Mouse (Mus musculus): ENCODE results near the gene Ndufs2.

Ndufs2 gene

DNA sequence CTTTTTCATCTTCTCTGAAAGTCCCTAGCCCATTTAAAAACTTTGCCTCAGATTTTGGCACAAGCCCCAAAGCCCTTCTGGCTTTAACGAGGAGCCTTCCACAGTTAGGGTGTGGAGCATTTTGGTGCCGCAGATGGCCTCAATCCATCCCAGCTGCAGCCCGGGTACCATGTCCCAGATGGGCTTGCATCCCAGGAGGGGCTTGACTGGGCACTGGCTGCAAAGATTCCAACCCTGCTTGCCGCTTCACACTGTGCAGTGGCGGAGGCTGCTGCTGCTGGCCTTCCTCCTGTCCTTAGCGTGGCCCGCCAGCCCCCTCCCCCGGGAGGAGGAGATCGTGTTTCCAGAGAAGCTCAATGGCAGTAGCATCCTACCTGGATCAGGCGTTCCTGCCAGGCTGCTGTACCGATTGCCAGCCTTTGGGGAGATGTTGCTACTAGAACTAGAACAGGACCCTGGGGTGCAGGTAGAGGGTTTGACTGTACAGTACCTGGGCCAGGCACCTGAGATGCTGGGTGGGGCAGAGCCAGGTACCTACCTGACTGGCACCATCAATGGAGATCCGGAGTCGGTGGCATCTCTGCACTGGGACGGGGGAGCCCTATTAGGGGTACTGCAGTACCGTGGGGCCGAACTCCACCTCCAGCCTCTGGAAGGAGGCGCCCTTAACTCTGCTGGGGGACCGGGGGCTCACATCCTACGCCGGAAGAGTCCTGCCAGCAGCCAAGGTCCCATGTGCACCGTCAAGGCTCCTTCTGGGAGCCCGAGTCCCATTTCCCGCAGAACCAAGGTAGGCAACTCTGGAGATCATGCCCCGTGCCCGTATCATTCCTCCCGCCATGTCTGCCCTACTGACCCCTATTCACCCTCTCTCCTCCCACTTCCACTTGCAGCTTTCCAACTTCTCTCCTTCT, at the start of gene Ndufs2:
Gene Ndufs2 (minus strand): TSS at position 709 of the 914 bp plus-strand sequence.
- DNase-seq (ENCODE audit: low spot score), result no peak

DNA sequence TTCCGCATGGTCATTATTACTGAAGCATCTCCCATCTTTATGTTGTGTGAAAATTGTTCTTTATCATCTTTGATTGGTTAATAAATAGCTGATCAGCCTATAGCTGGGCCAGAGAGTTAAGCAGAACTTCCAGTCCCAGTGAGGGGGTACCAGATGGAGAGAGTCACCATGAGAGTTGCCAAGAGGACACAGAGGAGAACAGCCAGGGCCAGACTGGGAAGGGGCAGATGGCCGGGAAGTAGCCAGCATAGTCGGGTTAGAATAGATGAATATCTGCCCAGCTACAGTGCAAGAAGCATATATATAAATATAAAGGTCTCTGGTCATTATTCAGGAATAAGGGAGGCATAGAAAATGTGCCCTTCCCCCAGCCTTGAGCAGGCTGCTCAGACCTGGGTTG, 47.0 kb upstream of the Ndufs2 start:
- DNase-seq (ENCODE audit: low spot score), result no peak

DNA sequence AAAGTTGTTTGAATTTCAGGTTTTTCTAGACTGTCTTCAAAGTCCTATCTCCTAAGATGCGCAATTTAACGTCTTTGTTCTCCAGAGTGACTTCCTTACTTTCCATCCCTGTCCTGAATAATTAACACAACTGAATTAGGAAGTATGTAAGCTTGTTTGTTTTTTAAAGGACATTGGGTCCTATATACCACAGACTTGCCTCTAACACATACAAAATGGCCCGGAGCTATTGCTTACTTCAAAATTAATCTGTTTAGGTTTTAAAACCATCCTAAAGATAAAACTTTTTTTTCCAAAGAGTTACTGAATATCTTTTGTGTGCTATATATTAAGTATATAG, 43.8 kb upstream of the Ndufs2 start:
- no peak for DNase-seq (ENCODE audit: low spot score)

DNA sequence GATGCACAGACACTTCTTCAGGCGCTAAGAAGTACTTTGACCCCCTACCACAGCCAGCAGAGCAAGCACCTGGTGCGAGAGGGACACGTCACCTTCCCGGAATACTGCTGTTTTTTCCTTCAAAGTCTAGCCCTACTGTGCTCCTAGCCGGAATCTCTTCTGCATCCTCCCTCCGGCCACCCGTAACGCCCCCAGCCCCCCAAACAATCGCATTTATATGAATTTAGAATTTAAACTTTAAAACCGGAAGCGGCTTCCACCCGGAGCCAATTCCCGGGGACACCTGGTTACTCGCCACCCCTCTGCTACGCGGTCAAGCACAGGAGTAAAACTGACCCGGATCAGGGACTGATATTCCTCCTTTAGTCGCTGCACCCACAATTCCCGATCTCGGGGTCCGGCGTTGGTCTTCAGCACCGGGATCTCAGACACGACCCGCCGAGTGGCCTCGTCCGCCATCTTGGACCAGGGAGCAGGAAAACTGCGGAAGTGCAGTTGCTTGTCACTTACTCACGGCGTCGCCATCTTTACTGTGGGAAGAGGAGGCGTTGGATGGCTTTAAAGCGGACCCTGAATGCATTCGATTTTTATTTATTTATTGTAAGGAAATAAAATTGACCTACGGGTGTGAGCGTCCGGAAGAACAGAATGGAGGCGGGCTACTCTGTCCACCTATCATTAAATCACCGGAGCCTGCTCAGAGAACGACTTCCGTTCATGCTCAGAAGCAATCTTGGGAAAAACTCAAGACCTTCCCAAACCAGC, 43.3 kb upstream of the Ndufs2 start, which contains the start of gene Ufc1:
Gene Ufc1 (minus strand): TSS at position 727 of the 765 bp plus-strand sequence.
- DNase-seq (ENCODE audit: low spot score), result peak; percentile 74

DNA sequence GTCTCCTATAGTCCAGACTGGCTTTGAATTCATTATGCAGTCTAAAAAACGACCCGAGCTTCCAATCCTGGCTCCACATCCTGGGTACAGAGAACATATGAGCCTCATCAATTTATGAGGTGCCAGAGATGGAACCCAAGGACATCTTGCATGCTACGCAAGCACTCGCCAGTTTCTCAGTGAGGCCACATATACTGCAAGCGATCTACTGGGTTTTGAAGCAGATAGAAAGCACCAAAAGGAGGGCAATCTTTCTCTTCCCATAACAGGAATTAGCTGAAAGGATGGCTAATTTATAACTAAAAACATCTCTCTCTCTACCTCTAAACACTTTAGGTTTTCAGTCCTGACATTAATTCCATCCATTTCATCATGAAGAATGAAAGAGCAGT, 42.7 kb upstream of the Ndufs2 start:
- DNase-seq (ENCODE audit: low spot score), result no peak

DNA sequence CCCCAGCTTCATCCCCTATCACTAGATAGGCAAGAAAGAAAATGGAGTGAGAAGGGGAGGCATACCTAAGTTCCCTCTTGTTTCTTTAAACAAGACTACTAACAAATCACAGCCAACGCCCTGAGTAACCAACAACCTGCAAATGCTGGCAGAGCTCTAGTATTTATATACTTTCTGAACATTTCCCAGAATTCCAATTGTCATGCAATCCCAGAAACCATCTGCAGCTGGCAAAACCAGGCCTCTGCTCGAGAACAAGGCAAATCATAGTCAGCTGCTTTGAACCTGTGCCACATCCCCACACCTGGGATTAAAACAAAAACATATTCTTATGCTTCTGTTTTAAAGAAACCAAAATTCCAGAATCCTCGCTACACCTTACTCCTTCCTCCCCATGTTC, 42.2 kb upstream of the Ndufs2 start:
- DNase-seq (ENCODE audit: low spot score), result no peak

DNA sequence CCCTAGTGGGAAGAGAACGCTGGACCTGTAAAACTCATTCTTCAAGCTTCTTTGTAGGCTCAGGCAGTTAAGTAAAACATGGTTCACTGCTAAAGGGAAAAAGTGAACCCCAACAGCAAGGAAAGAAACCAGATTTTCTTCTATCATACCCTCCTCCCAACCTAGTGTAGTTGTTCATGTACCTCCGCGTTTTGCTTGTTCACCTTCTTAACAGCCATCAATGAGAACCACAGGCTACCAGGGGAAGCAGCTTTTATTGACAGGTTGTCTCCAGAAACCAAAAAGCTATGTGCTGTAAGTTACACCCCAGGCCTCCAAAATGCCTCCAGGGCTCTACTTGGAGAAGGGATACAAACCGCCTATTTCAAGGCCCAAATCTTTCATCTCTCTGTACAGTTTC, 37.1 kb upstream of the Ndufs2 start:
- no peak for DNase-seq (ENCODE audit: low spot score)

DNA sequence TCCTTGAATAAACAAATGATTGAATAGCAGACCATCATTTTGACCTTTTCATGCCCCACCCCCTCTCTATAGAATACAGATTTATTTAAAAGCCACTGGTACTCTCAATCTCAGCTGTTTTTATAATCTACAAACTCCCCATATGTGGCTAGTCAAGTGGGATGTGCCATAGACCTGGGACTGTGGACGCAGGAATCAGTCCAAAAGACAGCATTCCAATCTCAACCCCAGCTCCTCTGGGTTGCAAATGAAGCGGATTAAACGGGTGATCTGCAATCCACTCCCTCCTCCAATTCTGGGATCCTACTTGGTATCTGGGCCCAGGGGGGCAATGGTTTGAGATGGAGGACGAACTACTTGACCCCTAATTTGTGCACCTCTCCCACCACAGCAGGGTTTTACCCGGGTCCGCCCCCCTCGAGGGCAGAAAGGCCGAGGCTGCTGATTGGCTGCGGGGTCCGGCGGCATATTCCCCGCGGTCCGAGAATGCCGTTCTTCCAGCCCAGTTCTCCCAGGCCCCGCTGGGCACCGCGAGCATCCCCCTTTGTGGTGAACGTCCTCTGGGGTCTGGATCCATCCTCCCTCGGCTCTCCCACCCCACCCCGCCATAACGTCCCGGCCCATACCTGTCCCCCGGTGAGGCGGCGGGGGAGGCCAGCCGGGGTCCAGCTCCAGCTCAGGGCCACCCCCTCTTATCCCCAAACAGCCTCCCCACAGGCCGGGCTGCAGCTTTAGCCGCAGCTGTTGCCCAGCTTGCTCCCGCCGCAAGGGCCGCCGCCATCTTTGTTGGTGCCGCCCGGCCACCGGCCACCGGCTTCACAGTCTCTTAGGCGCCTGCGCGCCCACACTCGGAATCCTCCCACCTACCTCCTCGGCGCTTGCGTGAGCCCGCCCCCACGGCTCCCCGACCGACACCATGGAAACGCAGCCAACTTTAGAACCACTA, 36.2 kb upstream of the Ndufs2 start, which contains the start of gene Usp21:
Gene Usp21 (minus strand): TSS at position 856 of the 946 bp plus-strand sequence.
- DNase-seq (ENCODE audit: low spot score), result peak; percentile 91

DNA sequence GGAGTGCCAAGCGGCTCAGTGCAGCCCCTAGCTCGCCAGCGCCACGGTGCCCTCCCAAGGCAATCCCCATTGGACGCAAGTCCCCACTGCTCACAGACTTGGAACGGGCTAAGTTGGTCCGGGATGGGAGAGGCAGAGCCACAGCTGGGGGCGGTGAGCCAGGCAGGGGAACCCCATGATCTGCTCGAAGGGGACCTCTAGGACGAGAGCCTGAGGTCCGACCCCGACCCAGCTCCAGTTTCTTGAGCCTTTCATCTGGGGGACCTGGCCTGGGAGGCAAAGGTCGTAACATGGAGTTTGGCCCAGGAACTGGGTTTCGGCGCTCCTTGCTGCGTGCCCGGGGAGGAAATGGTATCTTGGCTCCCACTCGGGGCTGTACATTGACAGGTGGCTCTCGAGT, 35.3 kb upstream of the Ndufs2 start:
- DNase-seq (ENCODE audit: low spot score), result no peak

DNA sequence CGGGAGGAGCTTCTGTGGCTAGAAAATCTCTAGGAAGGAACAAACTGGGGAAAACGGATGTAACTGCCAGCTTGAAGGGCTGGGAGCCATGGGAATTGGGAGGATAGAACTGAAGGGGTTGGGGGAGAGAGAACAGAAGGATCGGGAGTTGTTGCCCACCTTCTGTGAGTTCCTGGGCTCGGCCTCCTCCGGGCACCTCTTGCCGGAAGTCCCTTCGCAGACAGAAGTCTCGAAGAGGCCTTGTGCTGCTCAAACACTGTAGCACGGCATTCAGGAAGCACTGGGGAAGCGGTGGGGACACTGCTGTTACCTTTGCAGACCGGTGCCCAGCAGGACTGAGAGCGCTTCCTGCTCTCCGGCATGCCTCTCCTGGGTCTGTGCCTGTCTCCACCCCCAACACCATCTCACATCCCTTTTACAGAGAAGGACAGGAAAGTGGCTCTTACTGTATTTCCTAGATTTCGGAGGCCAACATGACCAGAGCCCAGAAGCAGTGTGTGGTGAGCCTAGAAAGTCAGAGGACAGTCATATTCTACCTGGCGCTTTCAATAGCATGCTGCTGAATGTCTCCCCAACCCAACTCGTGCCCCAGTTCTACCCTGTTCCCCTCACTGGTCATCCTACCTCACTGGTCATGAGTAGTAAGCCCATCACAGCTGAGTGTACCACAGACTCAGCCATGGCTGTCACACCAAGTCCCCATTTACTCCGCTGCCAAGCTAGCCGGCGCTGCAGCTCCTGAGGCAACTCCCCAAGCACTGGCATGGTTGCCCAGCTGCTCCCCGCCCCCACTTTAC, 34.1 kb upstream of the Ndufs2 start:
- DNase-seq (ENCODE audit: low spot score), result no peak

DNA sequence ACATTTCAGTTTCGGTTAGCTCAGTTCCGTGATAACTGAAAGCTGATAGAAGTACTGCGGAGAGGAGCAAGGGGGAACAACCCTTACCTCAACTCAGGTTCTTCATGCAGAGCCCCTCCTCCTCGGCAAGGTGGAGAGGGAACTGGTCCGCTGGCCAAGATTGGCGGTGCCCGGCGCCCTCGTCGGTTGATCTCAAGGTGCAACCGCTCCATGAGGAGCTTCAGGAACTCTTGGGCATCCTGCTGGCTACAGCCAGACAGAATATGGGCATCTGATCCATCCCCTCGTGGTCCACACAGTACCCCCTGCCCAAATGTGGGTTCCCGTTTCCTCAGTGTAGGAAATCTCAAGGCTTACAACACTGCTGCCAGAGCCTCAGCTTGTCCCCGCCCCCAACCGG, 33.3 kb upstream of the Ndufs2 start:
- DNase-seq (ENCODE audit: low spot score), result no peak

- no peak for DNase-seq (ENCODE audit: low spot score)
These were observed 32.3 kb upstream of the Ndufs2 start for GRCm38 (mm10) chr1:171283188-171284160.

- DNase-seq (ENCODE audit: low spot score), result no peak
These were observed 31.1 kb upstream of the Ndufs2 start for GRCm38 (mm10) chr1:171282086-171282805.

DNA sequence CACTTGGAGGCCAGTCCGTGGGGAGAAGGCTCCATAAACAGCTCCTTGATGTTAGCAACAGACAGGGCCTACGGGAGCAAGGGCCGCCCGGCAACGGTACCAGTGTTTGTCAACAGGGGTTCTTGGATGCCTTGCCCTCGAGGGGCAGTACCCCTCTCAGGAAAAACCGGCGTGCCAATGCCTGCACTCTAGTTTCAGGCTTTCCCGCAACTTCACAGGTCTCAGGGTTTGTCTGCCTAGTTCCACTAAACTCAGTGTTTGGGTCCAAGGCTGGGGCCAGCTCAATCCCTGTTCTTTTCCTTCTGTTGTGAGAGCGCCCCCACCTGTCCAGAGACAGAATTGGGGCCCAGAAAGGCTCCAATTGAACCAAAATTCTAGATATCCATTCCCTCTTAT, 30.3 kb upstream of the Ndufs2 start:
- DNase-seq (ENCODE audit: low spot score), result peak; percentile 75

DNA sequence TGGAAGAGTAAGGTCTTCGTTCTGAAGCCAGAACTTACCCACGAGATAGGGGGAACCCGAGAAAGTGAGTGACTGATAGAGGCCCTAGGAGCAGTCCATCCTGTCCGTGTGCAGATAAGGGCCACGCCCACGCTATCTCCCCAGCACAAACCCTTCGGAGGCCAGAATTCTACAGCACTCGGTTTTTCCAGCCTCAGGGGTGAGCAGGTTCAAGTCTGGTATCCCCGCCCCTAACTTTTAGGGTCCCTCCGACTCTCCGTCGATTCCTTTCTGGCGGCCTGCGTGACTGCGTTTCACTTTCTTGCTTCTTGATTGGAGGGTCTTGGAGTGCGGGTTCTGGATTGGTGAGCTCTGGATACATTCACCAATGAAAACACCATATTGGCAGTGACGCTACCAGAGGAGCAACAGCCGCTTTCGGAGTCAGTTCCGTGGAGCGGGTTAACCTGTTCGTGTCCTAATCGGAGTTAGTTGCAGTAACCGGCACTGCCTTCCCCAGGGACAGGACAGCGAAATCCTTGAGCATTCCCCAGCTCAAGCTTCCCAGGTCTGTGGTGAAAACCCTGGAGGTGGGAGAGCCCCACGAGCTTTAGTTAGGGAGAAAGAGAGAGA, 29.8 kb upstream of the Ndufs2 start, which contains the start of gene Ppox:
Gene Ppox (minus strand): TSS at position 271 of the 612 bp plus-strand sequence.
- DNase-seq (ENCODE audit: low spot score), result peak; percentile 78

GRCm38 (mm10) chr1:171280250-171280915, 29.2 kb upstream of the Ndufs2 start:
- DNase-seq (ENCODE audit: low spot score), result no peak

DNA sequence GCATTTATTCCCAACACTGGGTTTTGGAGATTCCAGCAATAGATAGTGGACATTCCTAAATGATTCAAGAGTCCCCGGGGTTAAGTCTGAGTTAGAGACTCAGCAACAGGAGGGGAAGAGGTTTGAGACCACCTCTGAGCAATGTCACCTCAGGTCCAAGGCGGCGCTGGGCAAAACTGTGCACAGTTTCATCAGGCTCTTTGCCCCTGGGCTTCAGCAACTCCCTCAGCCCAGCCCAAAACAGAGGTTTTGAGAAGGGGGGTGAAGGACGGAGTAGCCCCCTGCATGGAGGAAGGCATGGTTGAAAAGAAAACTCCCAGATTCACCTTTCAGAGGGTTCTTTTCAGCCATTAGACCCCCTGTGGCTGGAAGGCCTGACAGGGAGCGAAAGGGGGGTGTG, 28.5 kb upstream of the Ndufs2 start:
- DNase-seq (ENCODE audit: low spot score), result no peak

Measured in ovary, postnatal 14 days (tissue).